Mouse (Mus musculus): ENCODE measurements around the gene Jmjd1c.

- TF ChIP-seq CTCF (IDR thresholded peaks at IDR 0.05; ENCODE audit: borderline replicate concordance, control insufficient read depth, extremely low read depth, insufficient read depth, low read length, poor library complexity) (no peak), POLR2A (IDR thresholded peaks at IDR 0.05; ENCODE audit: control insufficient read depth, extremely low read depth, insufficient read depth, low read length, poor library complexity) (no peak)
Observed at GRCm38 (mm10) chr10:67154647-67155046, 58.7 kb downstream of the Jmjd1c start.

Data from thymus, adult 2 months (tissue).